Mouse (Mus musculus) heart, adult 2 months (tissue): Measurements from ENCODE around the gene Neurl1a.

Experiments used
- CTCF ChIP-seq: fragments of 200-600 bp; IDR thresholded peaks from 2 replicates; pipeline ENCODE4 v1.8.1; 2022; ENCODE audit warnings: antibody characterized with exemption, mild to moderate bottlenecking, moderate library complexity
- POLR2A ChIP-seq: fragments of 200-500 bp; IDR thresholded peaks from 2 replicates; pipeline ENCODE4 v1.6.1; 2011; ENCODE audit warnings: mild to moderate bottlenecking, low read depth, low read length, control low read depth; ENCODE audit not compliant: insufficient read depth

- no peak for TF ChIP-seq POLR2A
- TF ChIP-seq CTCF: no peak
Observed at GRCm38 (mm10) chr19:47167617-47168214, 10.9 kb upstream of the Neurl1a start.
